Comparison of ENCODE assay signal across 12 mouse cellular contexts in genomic region chr5:139495019-139495669, GRCm38 (mm10). TPM values are rescaled to one million over a fixed set of nuclear protein-coding genes. Genes with fewer than 3 reads are reported as not detected.
DNase-seq lines count a peak whose midpoint lies in the region; ATAC-seq and TF ChIP-seq lines count a peak whose summit lies in the region.
"Had no signal": no experiment of that assay in that cellular context is flagged by ENCODE, and none has a peak within 500 bp of the region (broad histone marks: within the 10 kb centered on the region; RNA-seq: fewer than 3 reads in every experiment).

No protein-coding gene starts in this region.

- no peak for ATAC-seq in heart, embryonic 12.5 days (ENCODE audit: insufficient number of reproducible peaks, low FRiP score)
- no peak for ATAC-seq in hindbrain, embryonic 11.5 days (ENCODE audit: low FRiP score)
- no peak for ATAC-seq in midbrain, embryonic 15.5 days (replicated peaks)

- H3K4me2 ChIP-seq in heart, embryonic 12.5 days, result 0 out of 2 replicates have a peak overlapping the region, but pooled peaks have one; percentile 4
- H3K4me2 ChIP-seq in hindbrain, embryonic 11.5 days (replicated peaks; ENCODE audit: low read depth, low read length), result no peak overlapping the region
- H3K4me2 ChIP-seq in midbrain, embryonic 15.5 days, result no peak overlapping the region

- H3K4me3 ChIP-seq in heart, embryonic 12.5 days, result no peak overlapping the region
- H3K4me3 ChIP-seq in thymus, adult 2 months (ENCODE audit: control insufficient read depth, insufficient read depth, low read length), result no peak overlapping the region
- H3K4me3 ChIP-seq in hindbrain, embryonic 11.5 days (ENCODE audit: low read depth, low read length), result no peak overlapping the region
- H3K4me3 ChIP-seq in midbrain, embryonic 15.5 days, result no peak overlapping the region
- H3K4me3 ChIP-seq: heart, embryonic 10.5 days had no signal

- no peak overlapping the region for H3K9ac ChIP-seq in heart, embryonic 12.5 days
- no peak overlapping the region for H3K9ac ChIP-seq in hindbrain, embryonic 11.5 days (ENCODE audit: low read depth, low read length)
- H3K9ac ChIP-seq in midbrain, embryonic 15.5 days, result no peak overlapping the region

- peaks cover 7% of the 10 kb centered on the region; the same call in 1 of the 2 replicates for H3K4me1 ChIP-seq in heart, embryonic 12.5 days (replicated peaks)
- no peaks in the 10 kb centered on the region for H3K4me1 ChIP-seq in thymus, adult 2 months (replicated peaks; ENCODE audit: control insufficient read depth, insufficient read depth, low read length)
- H3K4me1 ChIP-seq in hindbrain, embryonic 11.5 days (replicated peaks; ENCODE audit: control insufficient read depth, insufficient read depth, low read length), result no peaks in the 10 kb centered on the region
- no peaks in the 10 kb centered on the region for H3K4me1 ChIP-seq in midbrain, embryonic 15.5 days

- TF ChIP-seq POLR2A in thymus, adult 2 months (IDR thresholded peaks at IDR 0.05; ENCODE audit: control insufficient read depth, extremely low read depth, insufficient read depth, low read length, poor library complexity), result no peak

- WGBS in heart, embryonic 12.5 days, result 36% methylated on average over 22 of the region's 22 CpGs
- 40% methylated on average over 22 of the region's 22 CpGs for WGBS in thymus, adult 2 months
- WGBS in hindbrain, embryonic 11.5 days, result 63% methylated on average over 22 of the region's 22 CpGs
- 69% methylated on average over 22 of the region's 22 CpGs for WGBS in midbrain, embryonic 15.5 days

- H3K27ac ChIP-seq in heart, embryonic 12.5 days (ENCODE audit: poor library complexity, severe bottlenecking), result no peak overlapping the region
- H3K27ac ChIP-seq in thymus, adult 2 months (ENCODE audit: control insufficient read depth, insufficient read depth, low read length), result no peak overlapping the region
- no peak overlapping the region for H3K27ac ChIP-seq in hindbrain, embryonic 11.5 days (ENCODE audit: low read depth, low read length)
- H3K27ac ChIP-seq in midbrain, embryonic 15.5 days, result no peak overlapping the region
- H3K27ac ChIP-seq: heart, embryonic 10.5 days had no signal

- no peak for TF ChIP-seq CTCF in thymus, adult 2 months (IDR thresholded peaks at IDR 0.05; ENCODE audit: borderline replicate concordance, control insufficient read depth, extremely low read depth, insufficient read depth, low read length, poor library complexity)

- no peaks in the 10 kb centered on the region for H3K9me3 ChIP-seq in heart, embryonic 12.5 days (replicated peaks)
- H3K9me3 ChIP-seq in hindbrain, embryonic 11.5 days (ENCODE audit: control insufficient read depth, low read length), result no peaks in the 10 kb centered on the region
- H3K9me3 ChIP-seq in midbrain, embryonic 15.5 days, result no peaks in the 10 kb centered on the region
- H3K9me3 ChIP-seq: heart, embryonic 10.5 days had no signal

- DNase-seq in heart, adult 11 months, result no peak
- peak; percentile 43 for DNase-seq in thymus, postnatal 4 days
- no peak for DNase-seq in thymus, adult 2 months
- peak; percentile 69 for DNase-seq in layer of hippocampus, adult 9-11 months
- no peak for DNase-seq in cerebellum, adult 8-10 months
- no peak for DNase-seq in hindbrain, embryonic 11.5 days (ENCODE audit: low spot score)
- DNase-seq: cerebellum, postnatal 14 days had no signal

- H3K36me3 ChIP-seq in heart, embryonic 12.5 days, result no peaks in the 10 kb centered on the region
- no peaks in the 10 kb centered on the region for H3K36me3 ChIP-seq in thymus, adult 2 months (ENCODE audit: control insufficient read depth, insufficient read depth, low read length)
- H3K36me3 ChIP-seq in hindbrain, embryonic 11.5 days (ENCODE audit: control insufficient read depth, insufficient read depth, low read length), result no peaks in the 10 kb centered on the region
- H3K36me3 ChIP-seq in midbrain, embryonic 15.5 days (replicated peaks), result no peaks in the 10 kb centered on the region
- H3K36me3 ChIP-seq: heart, embryonic 10.5 days had no signal

- peaks cover 69% of the 10 kb centered on the region for H3K27me3 ChIP-seq in heart, embryonic 12.5 days (replicated peaks)
- H3K27me3 ChIP-seq in thymus, adult 2 months (ENCODE audit: control insufficient read depth, insufficient read depth, low read length), result peaks cover 2% of the 10 kb centered on the region; the same call in 1 of the 2 replicates
- H3K27me3 ChIP-seq in hindbrain, embryonic 11.5 days (ENCODE audit: control insufficient read depth, insufficient read depth, low read length), result no peaks in the 10 kb centered on the region
- H3K27me3 ChIP-seq in midbrain, embryonic 15.5 days (replicated peaks), result 0 out of 2 replicates have a peak, but pooled peaks cover 3% of the 10 kb centered on the region

RNA-seq across cellular contexts. Expression of gene Zfand2a, which starts 10.8 kb away (rescaled TPM):
- polyA plus RNA-seq in heart, embryonic 12.5 days (2016; fragmentation: Nextera tagmentation; extraction: Ambion mirVana), result 11.2 and 12.7 TPM in 2 replicates
- 15.5 and 15.9 TPM in 2 replicates for polyA plus RNA-seq in thymus, adult 2 months (2012; rRNA removed)
- 6.7 and 8.4 TPM in 2 replicates for polyA plus RNA-seq in hindbrain, embryonic 11.5 days (2014; fragmentation: Nextera tagmentation; extraction: Ambion mirVana)
- 22.7 and 24.2 TPM in 2 replicates for polyA plus RNA-seq in midbrain, embryonic 15.5 days (2015; fragmentation: Nextera tagmentation; extraction: Ambion mirVana)

RNA-seq across cellular contexts. Expression of gene 3110082I17Rik, which starts 34.8 kb away (rescaled TPM):
- 21.3 and 21.6 TPM in 2 replicates for polyA plus RNA-seq in heart, embryonic 12.5 days (2016; fragmentation: Nextera tagmentation; extraction: Ambion mirVana)
- 7.5 and 8.2 TPM in 2 replicates for polyA plus RNA-seq in thymus, adult 2 months (2012; rRNA removed)
- polyA plus RNA-seq in hindbrain, embryonic 11.5 days (2014; fragmentation: Nextera tagmentation; extraction: Ambion mirVana), result 29.2 and 31.2 TPM in 2 replicates
- polyA plus RNA-seq in midbrain, embryonic 15.5 days (2015; fragmentation: Nextera tagmentation; extraction: Ambion mirVana), result 16.7 and 17.9 TPM in 2 replicates

RNA-seq across cellular contexts. Expression of gene Uncx, which starts 48.1 kb away (rescaled TPM):
- polyA plus RNA-seq in heart, embryonic 12.5 days (2016; fragmentation: Nextera tagmentation; extraction: Ambion mirVana), result 0.09 TPM in 1 of 2 replicates, not detected in the other
- polyA plus RNA-seq in thymus, adult 2 months (2012; rRNA removed), result 0.24 and 0.26 TPM in 2 replicates
- polyA plus RNA-seq in hindbrain, embryonic 11.5 days (2014; fragmentation: Nextera tagmentation; extraction: Ambion mirVana), result 57.9 and 66.8 TPM in 2 replicates
- 43.5 and 48.8 TPM in 2 replicates for polyA plus RNA-seq in midbrain, embryonic 15.5 days (2015; fragmentation: Nextera tagmentation; extraction: Ambion mirVana)
- polyA plus RNA-seq: liver, embryonic 16.5 days; testis, adult 2 months had no signal

Comparison
In these comparisons a context has a peak if more than half of its experiments do, and no peak if none do; other contexts are left out.
1. DNase-seq: peak in thymus, postnatal 4 days (single experiment) and layer of hippocampus, adult 9-11 months (single experiment); none in heart, adult 11 months (single experiment), thymus, adult 2 months (single experiment), cerebellum, adult 8-10 months (single experiment) and hindbrain, embryonic 11.5 days (single experiment).
2. RNA of gene Uncx, which starts 48.1 kb away (polyA plus RNA-seq): 57.9 to 66.8 TPM in hindbrain, embryonic 11.5 days and 43.5 to 48.8 TPM in midbrain, embryonic 15.5 days; 0.24 to 0.26 TPM in thymus, adult 2 months and 0.09 TPM in heart, embryonic 12.5 days; every median in the first group is over 10 times any median in the second.